Mouse (Mus musculus): Measurements from ENCODE around the gene Gmpr. TPM values are rescaled to one million over a fixed set of nuclear protein-coding genes. Genes with fewer than 3 reads are reported as not detected.

Gmpr gene
- total RNA-seq, 2 experiments from 2014 or later, result 157 to 197 TPM

- intact Hi-C loops (cut with DNase I), result no loop called here
Measured at GRCm38 (mm10) chr13:45535731-45536453, 28.6 kb downstream of the Gmpr start.

GRCm38 (mm10) chr13:45537110-45537509 lies 29.9 kb downstream of the Gmpr start:
- peak in 1 of 2 experiments; percentile 35 for DNase-seq
- intact Hi-C loops (cut with DNase I), result no loop called here

More at GRCm38 (mm10) chr13:45535731-45536453, 28.6 kb downstream of the Gmpr start:
- no peak for DNase-seq

GRCm38 (mm10) chr13:45538091-45538490 lies 30.8 kb downstream of the Gmpr start:
- no peak for DNase-seq
- intact Hi-C loops (cut with DNase I), result loop anchor here (2.0 kb wide), 1 partner anchor 29 kb away; no protein-coding TSS in a partner anchor

GRCm38 (mm10) chr13:45538532-45539204 lies 31.4 kb downstream of the Gmpr start:
- peak; percentile 47 to 49 for DNase-seq
- intact Hi-C loops (cut with DNase I), result loop anchor here (2.0 kb wide), 1 partner anchor 30 kb away; no protein-coding TSS in a partner anchor

GRCm38 (mm10) chr13:45539205-45539568 lies 31.9 kb downstream of the Gmpr start:
- intact Hi-C loops (cut with DNase I), result loop anchor here (2.0 kb wide), 1 partner anchor 30 kb away; no protein-coding TSS in a partner anchor
- peak; percentile 67 to 73 for DNase-seq

- intact Hi-C loops (cut with DNase I), result loop anchor here (10.0 kb wide), 1 partner anchor 619 kb away; no protein-coding TSS in a partner anchor
- DNase-seq, result no peak
Measured at GRCm38 (mm10) chr13:45545974-45546373, 38.7 kb downstream of the Gmpr start.

- intact Hi-C loops (cut with DNase I), result loop anchor here (10.0 kb wide), 1 partner anchor 618 kb away; no protein-coding TSS in a partner anchor
- DNase-seq, result no peak
Measured at GRCm38 (mm10) chr13:45546946-45547345, 39.7 kb downstream of the Gmpr start.

- DNase-seq, result no peak
- intact Hi-C loops (cut with DNase I), result loop anchor here (10.0 kb wide), 1 partner anchor 617 kb away; no protein-coding TSS in a partner anchor
Measured at GRCm38 (mm10) chr13:45547549-45547948, 40.3 kb downstream of the Gmpr start.

- no peak for DNase-seq
- intact Hi-C loops (cut with DNase I), result no loop called here
Measured at GRCm38 (mm10) chr13:45553674-45554073, 46.4 kb downstream of the Gmpr start.

GRCm38 (mm10) chr13:45558367-45558766 lies 51.1 kb downstream of the Gmpr start:
- intact Hi-C loops (cut with DNase I), result no loop called here
- DNase-seq, result no peak

GRCm38 (mm10) chr13:45559258-45559657 lies 52.0 kb downstream of the Gmpr start:
- no peak for DNase-seq
- intact Hi-C loops (cut with DNase I), result no loop called here

GRCm38 (mm10) chr13:45560543-45560942 lies 53.3 kb downstream of the Gmpr start:
- intact Hi-C loops (cut with DNase I), result no loop called here
- DNase-seq, result no peak

- intact Hi-C loops (cut with DNase I), result no loop called here
- DNase-seq, result no peak
Measured at GRCm38 (mm10) chr13:45562011-45562410, 54.8 kb downstream of the Gmpr start.

GRCm38 (mm10) chr13:45564946-45565345 lies 57.7 kb downstream of the Gmpr start:
- intact Hi-C loops (cut with DNase I), result no loop called here

GRCm38 (mm10) chr13:45569932-45570331 lies 62.7 kb downstream of the Gmpr start:
- no peak for DNase-seq
- intact Hi-C loops (cut with DNase I), result loop anchor here (2.0 to 10.0 kb wide), 3 partner anchors 29 to 685 kb away; no protein-coding TSS in a partner anchor

More at GRCm38 (mm10) chr13:45564946-45565345, 57.7 kb downstream of the Gmpr start:
- no peak for DNase-seq

GRCm38 (mm10) chr13:45571795-45572262 lies 64.6 kb downstream of the Gmpr start:
- peak; percentile 64 to 65 for DNase-seq
- intact Hi-C loops (cut with DNase I), result loop anchor here (2.0 to 10.0 kb wide), 3 partner anchors 31 to 683 kb away; no protein-coding TSS in a partner anchor

- intact Hi-C loops (cut with DNase I), result loop anchor here (5.0 to 10.0 kb wide), 2 partner anchors 590 to 682 kb away; no protein-coding TSS in a partner anchor
- DNase-seq, result peak; percentile 36 to 43
Measured at GRCm38 (mm10) chr13:45572768-45573167, 65.5 kb downstream of the Gmpr start.

- intact Hi-C loops (cut with DNase I), result loop anchor here (10.0 kb wide), 1 partner anchor 679 kb away; no protein-coding TSS in a partner anchor
- DNase-seq, result peak; percentile 64 to 84
Measured at GRCm38 (mm10) chr13:45576185-45576584, 68.9 kb downstream of the Gmpr start.

- DNase-seq, result no peak
- intact Hi-C loops (cut with DNase I), result loop anchor here (10.0 kb wide), 1 partner anchor 677 kb away; no protein-coding TSS in a partner anchor
Measured at GRCm38 (mm10) chr13:45577366-45577765, 70.1 kb downstream of the Gmpr start.

- DNase-seq, result no peak
- intact Hi-C loops (cut with DNase I), result loop anchor here (10.0 kb wide), 1 partner anchor 677 kb away; no protein-coding TSS in a partner anchor
Measured at GRCm38 (mm10) chr13:45577784-45578183, 70.5 kb downstream of the Gmpr start.

- no peak for DNase-seq
- intact Hi-C loops (cut with DNase I), result loop anchor here (10.0 kb wide), 1 partner anchor 675 kb away; no protein-coding TSS in a partner anchor
Measured at GRCm38 (mm10) chr13:45579751-45580150, 72.5 kb downstream of the Gmpr start.
